Mouse (Mus musculus) cerebellum, postnatal 4 days (tissue): ENCODE measurements around the gene Rln3.
A peak's percentile ranks its signal among the peaks of the same experiment; 100 is the strongest.

Experiments
- DNase-seq, 2 experiments: peaks; one replicate each; pipeline ENCODE4 v3.0.0; 2022; ENCODE audit warnings: low spot score in 2 of 2, mixed read lengths in 1 of 2

Rln3 gene

GRCm38 (mm10) chr8:83997511-83998141 lies 47.2 kb downstream of the Rln3 start, which contains the start of gene Samd1:
Gene Samd1 (plus strand): TSS chr8:83997672.
- DNase-seq = peak in 1 of 2 experiments; percentile 51

GRCm38 (mm10) chr8:83996567-83997505 lies 48.0 kb downstream of the Rln3 start:
- peak; percentile 56 to 74 for DNase-seq

- no peak for DNase-seq
Measured at GRCm38 (mm10) chr8:83995973-83996372, 48.8 kb downstream of the Rln3 start.

GRCm38 (mm10) chr8:83994030-83994429 lies 50.8 kb downstream of the Rln3 start:
- DNase-seq = no peak
